ENCODE assay signal across 8 mouse cellular contexts in genomic region chr5:103910748-103911409, GRCm38 (mm10). TPM values are rescaled to one million over a fixed set of nuclear protein-coding genes. Genes with fewer than 3 reads are reported as not detected.
DNase-seq lines count a peak whose midpoint lies in the region; ATAC-seq and TF ChIP-seq lines count a peak whose summit lies in the region.

TSS of gene Klhl8 (minus strand) at chr5:103911259.

- H3K4me2 ChIP-seq in heart, embryonic 12.5 days: peak within 1 kb of the TSS; percentile 91
- H3K4me2 ChIP-seq in kidney, postnatal 0 days (ENCODE audit: low read length): peak within 1 kb of the TSS; percentile 77

- ATAC-seq in heart, embryonic 12.5 days (ENCODE audit: insufficient number of reproducible peaks, low FRiP score): peak; percentile 94
- ATAC-seq in kidney, postnatal 0 days (replicated peaks; ENCODE audit: low FRiP score, low read depth): peak; percentile 96
- ATAC-seq in monocyte, adult 5-6 weeks (replicated peaks; ENCODE audit: insufficient number of reproducible peaks, low FRiP score, low TSS enrichment, poor library complexity, severe bottlenecking): peak; percentile 70

- no peak for TF ChIP-seq CTCF in kidney, postnatal 0 days (IDR thresholded peaks at IDR 0.05; ENCODE audit: low read depth)
- no peak for TF ChIP-seq CTCF in liver, adult 2 months (IDR thresholded peaks at IDR 0.05; ENCODE audit: low read depth, low read length)

- peak within 1 kb of the TSS; percentile 71 for H3K27ac ChIP-seq in heart, embryonic 12.5 days (ENCODE audit: poor library complexity, severe bottlenecking)
- H3K27ac ChIP-seq in kidney, postnatal 0 days: peak within 1 kb of the TSS; percentile 21; the same call in 1 of the 2 replicates
- no peak within 1 kb of the TSS for H3K27ac ChIP-seq in liver, adult 2 months (replicated peaks; ENCODE audit: insufficient read depth, low read depth, low read length)

- H3K9ac ChIP-seq in heart, embryonic 12.5 days: peak within 1 kb of the TSS; percentile 95
- peak within 1 kb of the TSS; percentile 80 for H3K9ac ChIP-seq in kidney, postnatal 0 days (ENCODE audit: low read depth, low read length)
- peak within 1 kb of the TSS; percentile 86 for H3K9ac ChIP-seq in liver, adult 2 months (ENCODE audit: low read depth, low read length)

- no peaks in the 10 kb centered on the region for H3K9me3 ChIP-seq in erythroblast, embryonic 14.5 days (ENCODE audit: control insufficient read depth, low read length)
- no peaks in the 10 kb centered on the region for H3K9me3 ChIP-seq in heart, embryonic 12.5 days (replicated peaks)
- H3K9me3 ChIP-seq in kidney, postnatal 0 days (replicated peaks; ENCODE audit: low read length): no peaks in the 10 kb centered on the region

- no peak for TF ChIP-seq POLR2A in liver, adult 2 months (IDR thresholded peaks at IDR 0.05; ENCODE audit: extremely low read depth, insufficient read depth, low read length)

- peak; percentile 81 for DNase-seq in CD4-positive helper T cell, adult 2 months (ENCODE audit: low read depth, low spot score)
- peak; percentile 77 for DNase-seq in brain, embryonic 18.5 days (ENCODE audit: low read depth, low spot score)
- peak; percentile 88 for DNase-seq in kidney, postnatal 0 days (ENCODE audit: low spot score)
- DNase-seq in liver, adult 2 months (ENCODE audit: extremely low read depth, low read depth, low spot score): peak; percentile 58
- peak; percentile 79 to 82 for DNase-seq in spleen, postnatal 36 days (ENCODE audit: low spot score in 2 of 2)

- peaks cover 30% of the 10 kb centered on the region for H3K27me3 ChIP-seq in erythroblast, embryonic 14.5 days (ENCODE audit: control insufficient read depth)
- H3K27me3 ChIP-seq in heart, embryonic 12.5 days (replicated peaks): peaks cover 4% of the 10 kb centered on the region; the same call in 1 of the 2 replicates
- H3K27me3 ChIP-seq in kidney, postnatal 0 days (ENCODE audit: insufficient read depth, low read length): no peaks in the 10 kb centered on the region
- no peaks in the 10 kb centered on the region for H3K27me3 ChIP-seq in liver, adult 2 months (ENCODE audit: control insufficient read depth, insufficient read depth, low read length)

- peaks cover 14% of the 10 kb centered on the region for H3K4me1 ChIP-seq in erythroblast, embryonic 14.5 days (ENCODE audit: control insufficient read depth)
- H3K4me1 ChIP-seq in heart, embryonic 12.5 days (replicated peaks): peaks cover 8% of the 10 kb centered on the region
- H3K4me1 ChIP-seq in kidney, postnatal 0 days (replicated peaks; ENCODE audit: insufficient read depth, low read length): no peaks in the 10 kb centered on the region; the same call in 1 of the 2 replicates
- H3K4me1 ChIP-seq in liver, adult 2 months (ENCODE audit: control insufficient read depth, insufficient read depth, low read length): peaks cover 2% of the 10 kb centered on the region

- H3K79me2 ChIP-seq in liver, adult 2 months (ENCODE audit: control insufficient read depth, insufficient read depth, low read length): no peaks in the 10 kb centered on the region; the same call in 1 of the 2 replicates

- under 1% methylated on average over 83 of the region's 86 CpGs for WGBS in heart, embryonic 12.5 days
- under 1% methylated on average over 74 of the region's 86 CpGs for WGBS in kidney, postnatal 0 days
- under 1% methylated on average over 64 of the region's 86 CpGs for WGBS in liver, adult 2 months

- H3K36me3 ChIP-seq in erythroblast, embryonic 14.5 days (ENCODE audit: control insufficient read depth): no peaks in the 10 kb centered on the region
- H3K36me3 ChIP-seq in heart, embryonic 12.5 days: no peaks in the 10 kb centered on the region
- H3K36me3 ChIP-seq in kidney, postnatal 0 days (ENCODE audit: insufficient read depth, low read length): no peaks in the 10 kb centered on the region
- H3K36me3 ChIP-seq in liver, adult 2 months (ENCODE audit: control insufficient read depth, insufficient read depth, low read length): no peaks in the 10 kb centered on the region

- H3K4me3 ChIP-seq in erythroblast, embryonic 14.5 days (replicated peaks): peak within 1 kb of the TSS; percentile 71
- H3K4me3 ChIP-seq in heart, embryonic 12.5 days: peak within 1 kb of the TSS; percentile 95
- H3K4me3 ChIP-seq in kidney, postnatal 0 days (replicated peaks; ENCODE audit: low read depth, low read length): peak within 1 kb of the TSS; percentile 88
- H3K4me3 ChIP-seq in liver, adult 2 months (ENCODE audit: insufficient read depth, low read depth, low read length): peak within 1 kb of the TSS; percentile 81

RNA-seq across cellular contexts. Expression of gene Klhl8, which starts in this region (rescaled TPM):
- not detected in 2 replicates for polyA plus RNA-seq in erythroblast, embryonic 14.5 days (2012)
- polyA plus RNA-seq in heart, embryonic 12.5 days (2016; fragmentation: Nextera tagmentation; extraction: Ambion mirVana): 11.3 and 12.4 TPM in 2 replicates
- 11.1 and 11.4 TPM in 2 replicates for polyA plus RNA-seq in kidney, postnatal 0 days (2015; fragmentation: Nextera tagmentation; extraction: Ambion mirVana)
- total RNA-seq in liver, adult 2 months (2014; rRNA removed): 2.6 and 2.8 TPM in 2 replicates
- polyA plus RNA-seq in liver, adult 2 months (2012; rRNA removed): 1.2 and 1.3 TPM in 2 replicates
- total RNA-seq in monocyte, adult 5-6 weeks (2017): 0.29 to 4.3 TPM (median 0.53 TPM) in 3 replicates
